29 mouse cellular contexts compared by ENCODE assay signal in the genomic region with DNA sequence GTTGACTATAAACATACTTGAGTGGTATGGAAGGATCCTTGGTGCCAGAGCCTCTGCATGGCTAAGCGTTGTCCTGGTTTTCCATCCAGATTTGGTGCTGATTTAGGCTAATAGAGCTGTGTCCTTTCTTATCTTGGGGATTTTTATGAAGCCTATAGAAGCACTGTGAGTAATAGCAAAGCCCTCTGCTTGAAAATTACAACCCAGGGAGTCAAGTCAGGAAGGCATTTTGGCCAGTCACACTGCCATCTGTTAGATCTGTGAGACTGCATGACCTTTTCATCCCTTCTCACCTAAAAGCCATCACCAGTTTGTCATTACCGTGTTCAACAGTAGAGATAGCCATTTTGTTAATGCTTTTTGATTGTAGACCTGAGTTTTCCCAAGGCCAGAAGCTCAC. TPM values are rescaled to one million over a fixed set of nuclear protein-coding genes. Genes with fewer than 3 reads are reported as not detected.
DNase-seq lines count a peak whose midpoint lies in the region; ATAC-seq and TF ChIP-seq lines count a peak whose summit lies in the region.
"Had no signal": no experiment of that assay in that cellular context is flagged by ENCODE, and none has a peak within 500 bp of the region (broad histone marks: within the 10 kb centered on the region; RNA-seq: fewer than 3 reads in every experiment).

No protein-coding gene starts in this region.

- DNase-seq in brain, adult 2 months (ENCODE audit: low read depth, low spot score), result peak; percentile 60
- DNase-seq in cerebellum, adult 2 months, result peak; percentile 19 to 63
- peak; percentile 22 for DNase-seq in cerebellum, adult 9-11 months
- peak; percentile 16 to 35 for DNase-seq in cerebellum, postnatal 36 days
- DNase-seq in adipocyte (ENCODE audit: low spot score), result no peak
- DNase-seq: adrenal gland, adult 8-10 months; adrenal gland, postnatal 25 days; embryo, embryonic 11 days; gastrocnemius, adult 2 months; gastrocnemius, postnatal 14 days; heart, adult 11 months; heart, postnatal 14 days; heart, postnatal 4 days; kidney, adult 18-20 months; kidney, adult 9 months had no signal

- no peaks in the 10 kb centered on the region; the same call in 1 of the 2 replicates for H3K4me1 ChIP-seq in cerebellum, adult 2 months (ENCODE audit: control insufficient read depth, insufficient read depth, low read length)
- no peaks in the 10 kb centered on the region for H3K4me1 ChIP-seq in heart, embryonic 11.5 days (ENCODE audit: control insufficient read depth, insufficient read depth, low read length)
- H3K4me1 ChIP-seq: embryonic facial prominence, embryonic 10.5 days had no signal

- H3K4me3 ChIP-seq in cerebellum, adult 2 months (replicated peaks; ENCODE audit: insufficient read depth, low read depth, low read length), result no peak overlapping the region
- H3K4me3 ChIP-seq in heart, embryonic 11.5 days (ENCODE audit: low read depth, low read length), result no peak overlapping the region
- H3K4me3 ChIP-seq: embryonic facial prominence, embryonic 10.5 days; embryonic facial prominence, embryonic 13.5 days; erythroblast, embryonic 14.5 days; forebrain, embryonic 13.5 days; gastrocnemius, adult 2 months; heart, embryonic 13.5 days had no signal

- H3K27ac ChIP-seq in cerebellum, adult 2 months (ENCODE audit: insufficient read depth, low read length), result no peak overlapping the region
- H3K27ac ChIP-seq in heart, embryonic 11.5 days (ENCODE audit: low read depth, low read length), result no peak overlapping the region
- H3K27ac ChIP-seq: embryonic facial prominence, embryonic 10.5 days; embryonic facial prominence, embryonic 13.5 days; forebrain, embryonic 13.5 days; gastrocnemius, adult 2 months; heart, embryonic 13.5 days; hindbrain, embryonic 14.5 days; hindbrain, postnatal 0 days had no signal

- TF ChIP-seq POLR2A in cerebellum, adult 2 months (IDR thresholded peaks at IDR 0.05; ENCODE audit: borderline replicate concordance, insufficient read depth, low read length), result no peak

- H3K9me3 ChIP-seq in heart, embryonic 11.5 days (replicated peaks; ENCODE audit: control insufficient read depth, low read length), result no peaks in the 10 kb centered on the region
- H3K9me3 ChIP-seq: embryonic facial prominence, embryonic 10.5 days; embryonic facial prominence, embryonic 13.5 days; forebrain, embryonic 13.5 days; heart, embryonic 13.5 days had no signal

- H3K27me3 ChIP-seq in cerebellum, adult 2 months (ENCODE audit: control insufficient read depth, insufficient read depth, low read length), result no peaks in the 10 kb centered on the region
- no peaks in the 10 kb centered on the region for H3K27me3 ChIP-seq in heart, embryonic 11.5 days (ENCODE audit: control insufficient read depth, insufficient read depth, low read length)
- H3K27me3 ChIP-seq: embryonic facial prominence, embryonic 13.5 days; forebrain, embryonic 13.5 days; heart, embryonic 13.5 days had no signal

- no peak overlapping the region for H3K4me2 ChIP-seq in heart, embryonic 11.5 days
- H3K4me2 ChIP-seq: embryonic facial prominence, embryonic 13.5 days; forebrain, embryonic 13.5 days; heart, embryonic 13.5 days; hindbrain, embryonic 14.5 days had no signal

- no peak overlapping the region for H3K9ac ChIP-seq in heart, embryonic 11.5 days (ENCODE audit: low read depth, low read length)
- H3K9ac ChIP-seq: embryonic facial prominence, embryonic 13.5 days; forebrain, embryonic 13.5 days; heart, embryonic 13.5 days; hindbrain, embryonic 14.5 days had no signal

- WGBS in cerebellum, adult 2 months, result 17% methylated on average over 2 of the region's 2 CpGs
- WGBS in heart, embryonic 11.5 days (ENCODE audit: insufficient replicate concordance), result 65% methylated on average over 2 of the region's 2 CpGs

- no peaks in the 10 kb centered on the region for H3K36me3 ChIP-seq in heart, embryonic 11.5 days (ENCODE audit: control insufficient read depth, insufficient read depth, low read length)
- H3K36me3 ChIP-seq: embryonic facial prominence, embryonic 10.5 days; embryonic facial prominence, embryonic 13.5 days; heart, embryonic 13.5 days had no signal

- no peak for TF ChIP-seq CTCF in cerebellum, adult 2 months (IDR thresholded peaks at IDR 0.05; ENCODE audit: borderline replicate concordance, insufficient read depth, low read depth, low read length)

- ATAC-seq in heart, embryonic 11.5 days (replicated peaks; ENCODE audit: insufficient number of reproducible peaks, low FRiP score, low TSS enrichment), result no peak
- ATAC-seq: CD4-positive, CD25-positive, alpha-beta regulatory T cell, adult 4 months; forebrain, embryonic 13.5 days; forebrain, embryonic 16.5 days; hindbrain, postnatal 0 days; inflammation-experienced regulatory T-cells, adult 6 months; intestine, embryonic 16.5 days had no signal

RNA-seq across cellular contexts. Expression of a gene that starts 2.7 kb away (rescaled TPM):
- 0.17 and 0.20 TPM in 2 replicates for polyA plus RNA-seq in cerebellum, adult 2 months (2012; rRNA removed)
- polyA plus RNA-seq in heart, embryonic 11.5 days (2014; fragmentation: Nextera tagmentation; extraction: Ambion mirVana), result 5.4 and 6.0 TPM in 2 replicates
- polyA plus RNA-seq: C2C12; CD4-positive, CD25-positive, alpha-beta regulatory T cell, adult 4 months; erythroblast, embryonic 14.5 days; forebrain, embryonic 13.5 days; hindbrain, embryonic 11.5 days had no signal
